Mouse (Mus musculus) MEL (cell line): Measurements from ENCODE around the gene Mpnd. TPM values are rescaled to one million over a fixed set of nuclear protein-coding genes. Genes with fewer than 3 reads are reported as not detected.

Source experiments
- DNase-seq: peaks from one replicate; pipeline ENCODE4 v3.0.0; 2011; ENCODE audit warnings: low read depth, low spot score
- H3K27ac ChIP-seq: 2 replicates; pipeline ENCODE4 v1.5.1; 2012; ENCODE audit warnings: low read depth, mild to moderate bottlenecking, control low read depth, low read length, moderate library complexity; ENCODE audit not compliant: control insufficient read depth
- H3K27me3 ChIP-seq, 2 experiments: fragments of 150-350 bp in 1 of 2; sonication (generic) in 1 of 2; 2 replicates each; pipeline ENCODE4 v1.6.1; 2012; ENCODE audit warnings: low read length in 2 of 2, mild to moderate bottlenecking in 2 of 2, improper control_type of control experiment in 1 of 2, moderate library complexity in 1 of 2; ENCODE audit not compliant: insufficient read depth in 2 of 2, control insufficient read depth in 1 of 2
- H3K36me3 ChIP-seq, 2 experiments: 2 replicates each; pipeline ENCODE4 v1.6.1; 2012 to 2014; ENCODE audit warnings: low read length in 2 of 2, improper control_type of control experiment in 1 of 2, inconsistent platforms in 1 of 2, mild to moderate bottlenecking in 1 of 2; ENCODE audit not compliant: insufficient read depth in 2 of 2, control insufficient read depth in 1 of 2
- H3K4me1 ChIP-seq, 2 experiments: fragments of 150-350 bp in 1 of 2; sonication (generic) in 1 of 2; 2 replicates each; pipeline ENCODE4 v1.6.1; 2012; ENCODE audit warnings: low read length in 2 of 2, improper control_type of control experiment in 1 of 2, mild to moderate bottlenecking in 1 of 2; ENCODE audit not compliant: insufficient read depth in 2 of 2, control insufficient read depth in 1 of 2
- H3K4me3 ChIP-seq, 2 experiments: fragments of 150-350 bp in 1 of 2; sonication (generic) in 1 of 2; 2 replicates each; pipeline ENCODE4 v1.5.1; 2012; ENCODE audit warnings: low read depth in 2 of 2, low read length in 2 of 2, mild to moderate bottlenecking in 2 of 2, moderate library complexity in 2 of 2, control low read depth in 1 of 2, improper control_type of control experiment in 1 of 2; ENCODE audit not compliant: control insufficient read depth in 1 of 2, insufficient read depth in 1 of 2
- H3K79me2 ChIP-seq: 2 replicates; pipeline ENCODE4 v1.6.1; 2012; ENCODE audit warnings: mild to moderate bottlenecking, low read length, moderate library complexity; ENCODE audit not compliant: control insufficient read depth, poor library complexity, insufficient read depth
- H3K9ac ChIP-seq: 2 replicates; pipeline ENCODE4 v1.6.1; 2012; ENCODE audit warnings: low read depth, mild to moderate bottlenecking, control low read depth, low read length, moderate library complexity; ENCODE audit not compliant: control insufficient read depth, poor library complexity, severe bottlenecking
- H3K9me3 ChIP-seq: fragments of 150-350 bp; sonication (generic); replicated peaks from 2 replicates; pipeline ENCODE4 v1.6.1; 2012; ENCODE audit warnings: mild to moderate bottlenecking, low read length, improper control_type of control experiment, moderate library complexity; ENCODE audit not compliant: insufficient read depth
- BHLHE40 ChIP-seq: IDR thresholded peaks from 2 replicates; pipeline ENCODE4 v1.6.1; 2012; ENCODE audit warnings: low read depth, mild to moderate bottlenecking, inconsistent platforms, low read length, improper control_type of control experiment, borderline replicate concordance
- CHD1 ChIP-seq: IDR thresholded peaks from 2 replicates; pipeline ENCODE4 v1.6.1; 2012; ENCODE audit warnings: low read depth, mild to moderate bottlenecking, inconsistent platforms, low read length, improper control_type of control experiment
- CTCF ChIP-seq, 3 experiments: IDR thresholded peaks in 2 of 3; conservative IDR thresholded peaks in 1 of 3; 2 replicates each; pipeline ENCODE4 v1.5.1; 2011 to 2012; ENCODE audit warnings: low read length in 3 of 3, low read depth in 2 of 3, mild to moderate bottlenecking in 2 of 3, improper control_type of control experiment in 1 of 3, inconsistent platforms in 1 of 3, mixed read lengths in 1 of 3, moderate library complexity in 1 of 3; ENCODE audit not compliant: control insufficient read depth in 1 of 3, insufficient read depth in 1 of 3, poor library complexity in 1 of 3, severe bottlenecking in 1 of 3
- E2F4 ChIP-seq: IDR thresholded peaks from 2 replicates; pipeline ENCODE4 v1.6.1; 2011; ENCODE audit warnings: low read depth, low read length, improper control_type of control experiment, borderline replicate concordance
- ELF1 ChIP-seq: IDR thresholded peaks from 2 replicates; pipeline ENCODE4 v1.6.1; 2014; ENCODE audit warnings: low read depth, mild to moderate bottlenecking, inconsistent platforms, low read length, improper control_type of control experiment, moderate library complexity
- ETS1 ChIP-seq: IDR thresholded peaks from 2 replicates; pipeline ENCODE4 v1.6.1; 2012; ENCODE audit warnings: low read depth, mild to moderate bottlenecking, inconsistent platforms, low read length, improper control_type of control experiment, moderate library complexity
- GABPA ChIP-seq: IDR thresholded peaks from 2 replicates; pipeline ENCODE4 v1.6.1; 2012; ENCODE audit warnings: low read depth, mild to moderate bottlenecking, inconsistent platforms, low read length, improper control_type of control experiment, moderate library complexity
- HCFC1 ChIP-seq: IDR thresholded peaks from 2 replicates; pipeline ENCODE4 v1.6.1; 2012; ENCODE audit warnings: low read depth, mild to moderate bottlenecking, inconsistent platforms, low read length, improper control_type of control experiment, moderate library complexity
- MAX ChIP-seq: IDR thresholded peaks from 2 replicates; pipeline ENCODE4 v1.6.1; 2011; ENCODE audit warnings: low read length, improper control_type of control experiment
- MXI1 ChIP-seq: IDR thresholded peaks from 2 replicates; pipeline ENCODE4 v1.6.1; 2011; ENCODE audit warnings: mild to moderate bottlenecking, low read depth, low read length, improper control_type of control experiment
- MYB ChIP-seq: IDR thresholded peaks from 2 replicates; pipeline ENCODE4 v1.6.1; 2011; ENCODE audit warnings: mild to moderate bottlenecking, low read depth, low read length, improper control_type of control experiment
- NELFE ChIP-seq: IDR thresholded peaks from 2 replicates; pipeline ENCODE4 v1.6.1; 2011; ENCODE audit warnings: low read depth, low read length, improper control_type of control experiment
- NRF1 ChIP-seq: IDR thresholded peaks from 2 replicates; pipeline ENCODE4 v1.6.1; 2014; ENCODE audit warnings: low read depth, mild to moderate bottlenecking, inconsistent platforms, low read length, improper control_type of control experiment, moderate library complexity; ENCODE audit not compliant: poor library complexity, insufficient read depth, severe bottlenecking
- POLR2A ChIP-seq, 2 experiments: IDR thresholded peaks; 2 replicates each; pipeline ENCODE4 v1.6.1; 2011 to 2012; ENCODE audit warnings: low read length in 2 of 2, mild to moderate bottlenecking in 2 of 2, control low read depth in 1 of 2, improper control_type of control experiment in 1 of 2, low read depth in 1 of 2, moderate library complexity in 1 of 2; ENCODE audit not compliant: control insufficient read depth in 1 of 2, insufficient read depth in 1 of 2, poor library complexity in 1 of 2
- POLR2AphosphoS2 ChIP-seq: IDR thresholded peaks from 2 replicates; pipeline ENCODE4 v1.6.1; 2011; ENCODE audit warnings: low read length, improper control_type of control experiment
- POLR2AphosphoS5 ChIP-seq: IDR thresholded peaks from 2 replicates; pipeline ENCODE4 v1.6.1; 2012; ENCODE audit warnings: low read depth, borderline replicate concordance, mild to moderate bottlenecking, inconsistent platforms, low read length, moderate library complexity, mixed read lengths
- RAD21 ChIP-seq: IDR thresholded peaks from 2 replicates; pipeline ENCODE4 v1.6.1; 2011; ENCODE audit warnings: mild to moderate bottlenecking, low read depth, low read length, improper control_type of control experiment
- RCOR1 ChIP-seq: IDR thresholded peaks from 2 replicates; pipeline ENCODE4 v1.6.1; 2012; ENCODE audit warnings: low read depth, mild to moderate bottlenecking, inconsistent platforms, low read length, improper control_type of control experiment
- SIN3A ChIP-seq: IDR thresholded peaks from 2 replicates; pipeline ENCODE4 v1.6.1; 2012; ENCODE audit warnings: low read length, improper control_type of control experiment, inconsistent platforms
- TAL1 ChIP-seq: IDR thresholded peaks from 2 replicates; pipeline ENCODE4 v1.6.1; 2012; ENCODE audit warnings: mild to moderate bottlenecking, inconsistent platforms, low read length, moderate library complexity, mixed read lengths
- TBP ChIP-seq: IDR thresholded peaks from 2 replicates; pipeline ENCODE4 v1.8.0; 2011; ENCODE audit warnings: low read depth, low read length, improper control_type of control experiment
- TCF12 ChIP-seq: IDR thresholded peaks from 2 replicates; pipeline ENCODE4 v1.6.1; 2014; ENCODE audit warnings: low read depth, mild to moderate bottlenecking, inconsistent platforms, low read length, improper control_type of control experiment, moderate library complexity
- UBTF ChIP-seq: IDR thresholded peaks from 2 replicates; pipeline ENCODE4 v1.6.1; 2012; ENCODE audit warnings: low read depth, mild to moderate bottlenecking, inconsistent platforms, low read length, improper control_type of control experiment, moderate library complexity, borderline replicate concordance; ENCODE audit not compliant: insufficient read depth
- USF1 ChIP-seq: IDR thresholded peaks from 2 replicates; pipeline ENCODE4 v1.6.1; 2014; ENCODE audit warnings: low read depth, mild to moderate bottlenecking, inconsistent platforms, low read length, improper control_type of control experiment, moderate library complexity
- USF2 ChIP-seq, 2 experiments: IDR thresholded peaks; 2 replicates each; pipeline ENCODE4 v1.6.1; 2011 to 2012; ENCODE audit warnings: improper control_type of control experiment in 2 of 2, low read length in 2 of 2, borderline replicate concordance in 1 of 2, inconsistent platforms in 1 of 2, low read depth in 1 of 2, mild to moderate bottlenecking in 1 of 2; ENCODE audit not compliant: insufficient read depth in 1 of 2
- ZC3H11A ChIP-seq: IDR thresholded peaks from 2 replicates; pipeline ENCODE4 v1.6.1; 2012; ENCODE audit warnings: low read depth, mild to moderate bottlenecking, inconsistent platforms, low read length, improper control_type of control experiment
- ZMIZ1 ChIP-seq: IDR thresholded peaks from 2 replicates; pipeline ENCODE4 v1.6.1; 2012; ENCODE audit warnings: low read depth, mild to moderate bottlenecking, inconsistent platforms, low read length, improper control_type of control experiment, moderate library complexity
- polyA plus RNA-seq, 2 experiments: library from polyadenylated mRNA; stranded (reverse) in 1 of 2; unstranded in 1 of 2; fragments of >175 nt in 1 of 2; fragments of >200 nt in 1 of 2; gene quantifications; 2 replicates each; pipeline versions ENCODE4 v1.2.1 to v1.2.4; 2012; ENCODE audit warnings: low replicate concordance in 2 of 2, low read depth in 1 of 2; ENCODE audit not compliant: insufficient read length in 2 of 2, insufficient read depth in 1 of 2, missing spikeins in 1 of 2
- total RNA-seq: library from RNA; depleted of rRNA; stranded (reverse); fragments of 300-350 nt; gene quantifications from 2 replicates; pipeline ENCODE4 v1.2.3, GENCODE M21; 2012

Mpnd gene
- total and polyA plus RNA-seq, 3 experiments = 3.9 to 18.3 TPM; not detected in 1

DNA sequence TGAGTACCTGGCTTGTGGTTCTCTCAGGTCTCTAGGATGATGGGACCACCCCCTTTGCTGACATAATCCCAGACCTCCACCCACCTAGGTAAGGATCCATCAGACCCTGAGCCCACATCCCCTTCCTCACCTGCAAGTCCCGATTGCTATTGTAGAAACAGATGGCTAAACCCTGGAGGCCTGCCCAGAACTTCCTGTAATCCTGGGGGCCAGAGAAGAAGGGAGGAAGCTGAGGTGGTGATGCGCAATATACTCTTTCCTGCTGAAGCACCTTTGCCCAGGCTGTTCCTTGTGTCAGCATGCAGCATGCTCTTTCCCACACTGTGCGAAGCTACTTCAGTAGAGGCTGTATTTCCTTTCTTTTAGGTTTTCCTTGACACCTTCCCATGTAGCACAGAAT is 2.5 kb upstream of the Mpnd start (continued):
- no peak for TF ChIP-seq BHLHE40

DNA sequence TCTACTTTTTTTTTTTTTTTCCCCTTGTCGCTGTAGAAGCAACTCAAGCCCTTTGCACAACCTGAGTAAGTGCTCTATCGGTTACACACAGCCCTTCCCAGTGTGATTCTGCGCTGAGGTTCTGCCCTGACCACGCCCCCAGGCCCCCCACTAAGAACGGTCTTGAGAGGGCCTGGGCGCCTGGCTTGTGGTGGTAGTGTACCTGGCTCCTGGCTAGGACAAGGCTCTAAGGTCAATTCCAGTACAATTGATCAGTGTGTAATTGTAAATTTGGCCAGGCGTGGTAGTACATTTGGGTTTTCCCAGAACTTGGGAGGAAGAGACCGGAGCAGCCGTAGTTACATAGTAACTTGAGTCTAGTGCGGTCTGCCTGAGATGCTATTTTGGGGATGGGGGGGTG is 1.4 kb downstream of the Mpnd start:
- Histone ChIP-seq H3K9ac (no peak overlapping the region), H3K4me1 (peaks cover 0 to 17% of the 10 kb centered on the region in 2 experiments; a peak in 2 of 4 replicates)

DNA sequence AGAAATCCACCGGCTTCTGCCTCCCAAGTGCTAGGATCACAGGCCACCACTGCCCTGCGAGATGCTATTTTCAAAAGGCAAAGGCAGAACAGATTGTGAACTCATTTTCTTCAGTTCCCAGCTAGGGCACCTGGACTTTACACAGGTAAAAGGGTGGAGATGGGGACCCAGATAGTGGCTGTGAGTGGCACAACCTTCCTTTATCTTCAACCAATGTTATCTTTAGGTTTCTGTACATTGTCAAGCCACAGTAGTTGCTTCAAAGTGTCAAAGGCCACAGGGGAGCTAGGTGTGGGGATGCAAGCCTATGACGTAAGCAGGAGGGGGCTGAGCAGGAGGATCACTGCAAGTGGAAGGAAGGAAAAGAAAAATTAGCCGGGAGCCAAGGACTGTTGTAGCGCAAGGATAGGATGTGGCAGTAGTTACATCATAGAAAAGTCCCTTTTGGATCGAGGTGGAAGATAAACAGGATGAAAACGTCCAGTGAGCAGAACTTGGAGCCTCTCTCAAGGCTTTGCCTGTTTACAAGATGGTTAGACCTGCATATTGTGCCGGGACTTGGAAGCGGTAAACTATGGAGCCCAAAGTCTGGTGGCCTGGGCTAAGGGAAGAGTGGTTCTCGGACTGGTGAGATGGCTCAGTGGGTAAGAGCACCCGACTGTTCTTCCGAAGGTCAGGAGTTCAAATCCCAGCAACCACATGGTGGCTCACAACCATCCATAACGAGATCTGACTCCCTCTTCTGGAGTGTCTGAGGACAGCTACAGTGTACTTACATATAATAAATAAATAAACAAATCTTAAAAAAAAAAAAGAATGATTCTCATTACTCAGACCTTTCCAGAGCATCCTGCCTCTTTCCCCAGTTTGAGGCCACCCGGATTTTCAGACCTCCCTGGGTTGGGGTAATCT is 2.2 kb downstream of the Mpnd start:
- no peaks in the 10 kb centered on the region for H3K27me3 ChIP-seq
- peaks cover 0 to 8% of the 10 kb centered on the region in 2 experiments; a peak in 2 of 4 replicates for H3K36me3 ChIP-seq
- no peak overlapping the region for H3K27ac ChIP-seq
- H3K79me2 ChIP-seq = no peaks in the 10 kb centered on the region
- H3K9ac ChIP-seq = no peak overlapping the region
- H3K4me3 ChIP-seq = peak overlapping the region in 1 of 2 experiments; percentile 13; a peak in 1 of 4 replicates
- H3K4me1 ChIP-seq = peaks cover 0 to 17% of the 10 kb centered on the region in 2 experiments; a peak in 2 of 4 replicates
- TF ChIP-seq ELF1 = no peak
- 0 out of 2 replicates have a peak, but pooled peaks have one; percentile 20 for TF ChIP-seq ETS1
- TF ChIP-seq MYB = no peak
- no peak for TF ChIP-seq TCF12
- TF ChIP-seq GABPA = no peak
- no peak for TF ChIP-seq UBTF
- no peak for TF ChIP-seq SIN3A
- TF ChIP-seq CTCF (IDR thresholded peaks at IDR 0.05 in 2 of 3, conservative IDR thresholded peaks at IDR 0.05 in 1 of 3; ENCODE audit: control insufficient read depth in 1 of 3, insufficient read depth in 1 of 3, low read depth in 2 of 3, low read length in 3 of 3, poor library complexity in 1 of 3, severe bottlenecking in 1 of 3) = peak in 1 of 3 experiments; percentile 3; a peak in 1 of 6 replicates
- peak; percentile 46 for TF ChIP-seq NELFE
- TF ChIP-seq MAX = no peak
- TF ChIP-seq RCOR1 = 0 out of 2 replicates have a peak, but pooled peaks have one; percentile 26
- TF ChIP-seq MXI1 = no peak
- TF ChIP-seq USF2 (IDR thresholded peaks at IDR 0.05; ENCODE audit: borderline replicate concordance in 1 of 2, insufficient read depth in 1 of 2, low read depth in 1 of 2, low read length in 2 of 2) = no peak
- TF ChIP-seq POLR2A (IDR thresholded peaks at IDR 0.05; ENCODE audit: control insufficient read depth in 1 of 2, insufficient read depth in 1 of 2, low read depth in 1 of 2, low read length in 2 of 2, poor library complexity in 1 of 2) = no peak
- TF ChIP-seq RAD21 = no peak
- no peak for TF ChIP-seq POLR2AphosphoS2
- peak; percentile 30 for DNase-seq
- no peaks in the 10 kb centered on the region for H3K9me3 ChIP-seq

More for the DNA sequence above, 1.4 kb downstream of the Mpnd start:
- TF ChIP-seq USF2 (IDR thresholded peaks at IDR 0.05; ENCODE audit: borderline replicate concordance in 1 of 2, insufficient read depth in 1 of 2, low read depth in 1 of 2, low read length in 2 of 2) = no peak
- TF ChIP-seq RAD21 = no peak
- TF ChIP-seq NRF1 = no peak
- no peak for TF ChIP-seq ELF1
- TF ChIP-seq MYB = no peak
- TF ChIP-seq HCFC1 = no peak
- TF ChIP-seq USF1 = no peak
- no peak for TF ChIP-seq ZMIZ1
- TF ChIP-seq POLR2AphosphoS5 = no peak
- no peak for TF ChIP-seq POLR2AphosphoS2
- no peak for TF ChIP-seq SIN3A
- no peak for TF ChIP-seq BHLHE40
- TF ChIP-seq CHD1 = no peak
- TF ChIP-seq TBP = no peak
- TF ChIP-seq E2F4 = no peak
- TF ChIP-seq TAL1 = no peak
- TF ChIP-seq ZC3H11A = no peak
- TF ChIP-seq UBTF = no peak
- Histone ChIP-seq H3K27ac (no peak overlapping the region), H3K4me3 (no peak overlapping the region), H3K9me3 (no peaks in the 10 kb centered on the region), H3K36me3 (peaks cover 0 to 8% of the 10 kb centered on the region in 2 experiments; a peak in 2 of 4 replicates), H3K79me2 (no peaks in the 10 kb centered on the region), H3K27me3 (no peaks in the 10 kb centered on the region)
- no peak for DNase-seq
